Mouse (Mus musculus): ENCODE measurements around the gene Mvp. TPM values are rescaled to one million over a fixed set of nuclear protein-coding genes. Genes with fewer than 3 reads are reported as not detected.

Gene Mvp
- polyA plus RNA-seq, 2 experiments: 7.9 TPM

DNA sequence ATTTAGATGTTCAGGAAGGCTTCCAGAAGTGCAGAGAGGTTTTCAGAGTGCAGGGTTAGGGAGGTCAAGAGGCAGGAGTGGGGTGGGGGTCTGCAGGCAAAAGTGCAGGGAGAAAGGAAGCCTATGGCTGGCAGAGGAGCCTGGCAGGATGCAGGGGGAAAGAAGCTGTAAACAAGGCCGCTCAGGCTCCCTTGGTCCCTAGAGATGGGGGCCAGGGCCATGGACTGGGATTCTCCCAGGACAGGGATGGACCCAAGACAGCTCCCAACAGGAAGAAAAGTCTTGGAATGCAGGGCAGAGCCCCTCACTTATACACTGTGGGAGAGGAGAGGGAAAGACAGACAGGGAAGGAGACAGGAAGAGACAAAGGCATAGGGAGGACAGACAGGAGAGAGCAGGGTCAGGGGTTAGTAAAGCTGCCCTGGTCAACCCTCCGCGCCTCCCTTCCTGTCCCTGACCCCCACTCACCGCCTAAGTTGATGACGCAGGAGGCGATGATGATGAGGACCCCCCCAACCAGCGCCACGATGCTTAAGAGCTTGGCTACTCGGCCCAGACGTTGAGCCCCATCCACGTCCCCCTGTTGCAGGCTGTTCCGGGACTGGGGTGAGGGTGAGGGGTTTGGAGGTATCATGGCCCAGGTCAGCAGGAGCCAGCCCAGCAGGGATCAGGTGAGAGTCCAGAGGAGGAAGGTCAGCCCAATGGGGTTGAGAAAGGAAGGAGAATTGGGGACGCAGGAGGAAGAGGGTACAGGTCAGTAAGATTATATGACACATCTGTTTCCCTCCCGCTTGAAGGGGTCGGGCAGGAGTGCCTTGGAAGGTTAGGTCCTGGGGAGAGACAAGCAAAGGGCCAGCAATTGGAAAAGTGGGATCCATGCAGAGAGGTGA lies 4.2 kb upstream of the Mvp start:
- ATAC-seq (ENCODE audit: low FRiP score, low read depth): no peak
- no peaks in the 10 kb centered on the region for H3K27me3 ChIP-seq (ENCODE audit: control insufficient read depth, insufficient read depth, low read length)
- peaks cover 44% of the 10 kb centered on the region for H3K36me3 ChIP-seq (ENCODE audit: control insufficient read depth, insufficient read depth, low read length)
- TF ChIP-seq POLR2A (IDR thresholded peaks at IDR 0.05; ENCODE audit: borderline replicate concordance, extremely low read depth, insufficient read depth, insufficient read length): no peak
- peaks cover 54% of the 10 kb centered on the region for H3K4me1 ChIP-seq (ENCODE audit: control insufficient read depth, insufficient read depth, low read length)
- no peak for DNase-seq (ENCODE audit: low spot score)
- H3K9me3 ChIP-seq (ENCODE audit: control insufficient read depth, low read length): no peaks in the 10 kb centered on the region
- H3K27ac ChIP-seq (replicated peaks; ENCODE audit: low read depth, low read length): 0 out of 2 replicates have a peak overlapping the region, but pooled peaks have one; percentile 61
- WGBS: 83% methylated on average over 15 of the region's 15 CpGs
- H3K4me3 ChIP-seq (replicated peaks; ENCODE audit: low read length): peak overlapping the region; percentile 61
- H3K4me2 ChIP-seq (replicated peaks; ENCODE audit: low read depth, low read length, severe bottlenecking): peak overlapping the region; percentile 85
- H3K9ac ChIP-seq (ENCODE audit: low read depth, low read length, severe bottlenecking): peak overlapping the region; percentile 72

DNA sequence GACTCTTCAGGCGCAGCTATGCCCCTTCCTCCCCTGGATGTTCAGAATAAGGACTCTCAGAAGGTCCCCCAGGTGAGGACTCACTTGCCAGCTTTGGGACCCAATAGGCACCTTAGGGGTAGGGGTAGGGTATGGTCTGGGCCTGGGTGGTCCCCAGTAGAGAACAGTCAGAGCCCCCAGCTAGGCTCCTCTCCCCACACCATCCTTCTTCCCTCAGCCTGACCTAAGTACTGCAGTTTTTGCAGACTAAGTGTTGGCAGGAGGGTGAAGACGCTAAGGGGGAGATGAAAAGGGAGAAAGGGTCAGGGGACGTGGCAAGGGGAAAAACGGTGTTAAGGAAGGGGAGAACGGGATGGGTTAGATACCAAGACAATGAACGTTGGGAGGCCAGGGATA lies 3.5 kb upstream of the Mvp start:
- ATAC-seq (ENCODE audit: low FRiP score, low read depth) (no peak), DNase-seq (ENCODE audit: low spot score) (no peak)
- Histone ChIP-seq H3K4me3 (replicated peaks; ENCODE audit: low read length) (peak overlapping the region; percentile 75), H3K36me3 (ENCODE audit: control insufficient read depth, insufficient read depth, low read length) (peaks cover 43% of the 10 kb centered on the region), H3K27me3 (ENCODE audit: control insufficient read depth, insufficient read depth, low read length) (no peaks in the 10 kb centered on the region), H3K27ac (replicated peaks; ENCODE audit: low read depth, low read length) (peak overlapping the region; percentile 61), H3K4me1 (ENCODE audit: control insufficient read depth, insufficient read depth, low read length) (peaks cover 47% of the 10 kb centered on the region), H3K9ac (ENCODE audit: low read depth, low read length, severe bottlenecking) (peak overlapping the region; percentile 22), H3K9me3 (ENCODE audit: control insufficient read depth, low read length) (no peaks in the 10 kb centered on the region), H3K4me2 (replicated peaks; ENCODE audit: low read depth, low read length, severe bottlenecking) (peak overlapping the region; percentile 24)
- TF ChIP-seq POLR2A (IDR thresholded peaks at IDR 0.05; ENCODE audit: borderline replicate concordance, extremely low read depth, insufficient read depth, insufficient read length): no peak
- WGBS: 55% methylated on average over 6 of the region's 6 CpGs

DNA sequence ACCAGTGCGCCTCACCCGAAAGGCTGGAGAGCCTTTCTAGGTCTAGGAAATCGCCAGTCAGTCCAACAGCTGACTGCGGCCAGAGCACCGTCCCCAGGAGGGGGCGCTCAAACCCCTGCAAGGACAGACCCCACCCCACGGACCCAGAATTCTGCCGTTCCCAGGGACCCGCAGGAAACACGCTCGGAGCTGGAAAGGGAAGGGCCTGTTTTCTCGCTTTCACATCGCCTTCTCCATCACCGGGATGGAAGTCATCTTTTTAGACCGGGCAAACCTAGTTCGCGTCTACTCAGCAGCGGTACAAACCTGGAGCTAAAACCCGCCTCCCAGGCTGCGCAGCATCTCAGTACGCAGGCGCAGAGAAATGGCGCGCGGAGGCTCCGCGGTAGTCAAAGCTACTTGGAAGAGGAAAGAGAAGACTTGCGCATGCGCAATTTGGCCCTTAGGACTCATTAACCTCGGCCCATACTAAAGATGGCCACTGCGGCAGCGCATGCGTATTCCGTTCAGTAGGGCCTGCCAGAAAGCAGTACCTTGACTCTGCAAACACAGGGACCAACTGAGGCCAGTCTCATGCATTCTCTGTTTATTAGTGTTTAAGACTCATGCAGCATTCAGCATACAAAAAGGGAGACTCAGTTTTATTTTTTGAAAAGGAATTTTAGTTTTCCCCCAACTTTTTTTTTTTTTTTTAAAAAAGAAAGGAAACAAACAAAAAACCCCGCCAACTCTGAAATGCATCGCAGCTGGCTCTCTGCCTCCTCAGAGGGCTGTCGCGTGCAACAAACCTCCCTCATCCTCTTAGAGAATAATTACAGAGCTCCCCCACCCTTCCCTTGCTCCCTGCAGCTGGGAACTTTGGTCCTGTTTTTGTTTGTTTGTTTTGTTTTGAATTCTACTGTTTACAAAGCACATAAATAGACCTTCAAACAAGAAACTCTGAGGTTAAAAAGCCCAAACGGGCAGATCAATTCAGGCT lies 2.8 kb upstream of the Mvp start, which contains the start of gene Pagr1a:
Gene Pagr1a (minus strand): TSS at position 382 of the 979 bp plus-strand sequence.
- Histone ChIP-seq H3K4me3 (replicated peaks; ENCODE audit: low read length) (peak within 1 kb of the TSS; percentile 75), H3K4me1 (ENCODE audit: control insufficient read depth, insufficient read depth, low read length) (peaks cover 42% of the 10 kb centered on the region), H3K4me2 (replicated peaks; ENCODE audit: low read depth, low read length, severe bottlenecking) (peak within 1 kb of the TSS; percentile 90), H3K27ac (replicated peaks; ENCODE audit: low read depth, low read length) (peak within 1 kb of the TSS; percentile 93), H3K9ac (ENCODE audit: low read depth, low read length, severe bottlenecking) (peak within 1 kb of the TSS; percentile 80), H3K9me3 (ENCODE audit: control insufficient read depth, low read length) (no peaks in the 10 kb centered on the region), H3K27me3 (ENCODE audit: control insufficient read depth, insufficient read depth, low read length) (no peaks in the 10 kb centered on the region), H3K36me3 (ENCODE audit: control insufficient read depth, insufficient read depth, low read length) (peaks cover 42% of the 10 kb centered on the region)
- ATAC-seq (ENCODE audit: low FRiP score, low read depth): peak; percentile 85
- WGBS: 3% methylated on average over 39 of the region's 39 CpGs
- DNase-seq (ENCODE audit: low spot score): peak; percentile 100
- peak; percentile 20; the same call in 1 of the 2 replicates for TF ChIP-seq POLR2A (IDR thresholded peaks at IDR 0.05; ENCODE audit: borderline replicate concordance, extremely low read depth, insufficient read depth, insufficient read length)

DNA sequence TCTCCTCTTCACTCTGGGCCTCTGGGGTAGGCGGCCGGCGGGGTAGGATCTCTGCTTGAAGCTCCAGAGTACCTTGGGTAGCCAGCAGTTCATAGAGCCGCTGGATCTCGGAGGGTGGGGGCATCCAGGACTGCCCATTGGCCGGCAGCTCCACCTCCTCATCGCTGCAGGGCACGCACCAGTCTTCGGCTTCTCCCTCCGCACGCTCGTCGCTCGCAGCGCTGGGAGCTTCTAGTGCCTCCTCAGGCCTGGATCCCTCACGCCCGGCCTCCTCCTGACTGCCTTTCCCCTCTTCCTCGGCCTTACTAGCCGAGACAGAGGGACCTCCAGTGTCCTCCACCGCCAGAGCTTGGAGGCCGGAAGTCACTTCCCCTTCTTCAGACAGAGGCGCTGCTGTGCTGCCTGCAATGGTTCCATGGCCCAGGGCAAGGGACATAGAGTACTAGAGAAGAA lies 2.1 kb upstream of the Mvp start:
- H3K9me3 ChIP-seq (ENCODE audit: control insufficient read depth, low read length): no peaks in the 10 kb centered on the region
- peak overlapping the region; percentile 80 for H3K9ac ChIP-seq (ENCODE audit: low read depth, low read length, severe bottlenecking)
- WGBS: 1% methylated on average over 21 of the region's 22 CpGs
- peak; percentile 23 for DNase-seq (ENCODE audit: low spot score)
- peak overlapping the region; percentile 93 for H3K27ac ChIP-seq (replicated peaks; ENCODE audit: low read depth, low read length)
- peak; percentile 25 for ATAC-seq (ENCODE audit: low FRiP score, low read depth)
- H3K4me2 ChIP-seq (replicated peaks; ENCODE audit: low read depth, low read length, severe bottlenecking): peak overlapping the region; percentile 90
- H3K27me3 ChIP-seq (ENCODE audit: control insufficient read depth, insufficient read depth, low read length): no peaks in the 10 kb centered on the region
- peak overlapping the region; percentile 75 for H3K4me3 ChIP-seq (replicated peaks; ENCODE audit: low read length)
- 0 out of 2 replicates have a peak, but pooled peaks have one; percentile 9 for TF ChIP-seq POLR2A (IDR thresholded peaks at IDR 0.05; ENCODE audit: borderline replicate concordance, extremely low read depth, insufficient read depth, insufficient read length)
- peaks cover 35% of the 10 kb centered on the region for H3K36me3 ChIP-seq (ENCODE audit: control insufficient read depth, insufficient read depth, low read length)
- H3K4me1 ChIP-seq (ENCODE audit: control insufficient read depth, insufficient read depth, low read length): peaks cover 38% of the 10 kb centered on the region

DNA sequence TGATC lies 1.9 kb upstream of the Mvp start, which contains the start of gene Pagr1b:
Gene Pagr1b (minus strand): TSS at position 4 of the 5 bp plus-strand sequence.
- Histone ChIP-seq H3K4me3 (replicated peaks; ENCODE audit: low read length) (peak within 1 kb of the TSS; percentile 75), H3K27me3 (ENCODE audit: control insufficient read depth, insufficient read depth, low read length) (no peaks in the 10 kb centered on the region), H3K27ac (replicated peaks; ENCODE audit: low read depth, low read length) (peak within 1 kb of the TSS; percentile 93), H3K36me3 (ENCODE audit: control insufficient read depth, insufficient read depth, low read length) (peaks cover 35% of the 10 kb centered on the region), H3K4me1 (ENCODE audit: control insufficient read depth, insufficient read depth, low read length) (peaks cover 37% of the 10 kb centered on the region), H3K4me2 (replicated peaks; ENCODE audit: low read depth, low read length, severe bottlenecking) (peak within 1 kb of the TSS; percentile 90), H3K9ac (ENCODE audit: low read depth, low read length, severe bottlenecking) (peak within 1 kb of the TSS; percentile 80), H3K9me3 (ENCODE audit: control insufficient read depth, low read length) (no peaks in the 10 kb centered on the region)
- TF ChIP-seq POLR2A (IDR thresholded peaks at IDR 0.05; ENCODE audit: borderline replicate concordance, extremely low read depth, insufficient read depth, insufficient read length): no peak
- DNase-seq (ENCODE audit: low spot score) (no peak), ATAC-seq (ENCODE audit: low FRiP score, low read depth) (no peak)

All from limb, embryonic 14.5 days (tissue).